Mouse (Mus musculus): ENCODE measurements around the gene Slc22a16. TPM values are rescaled to one million over a fixed set of nuclear protein-coding genes. Genes with fewer than 3 reads are reported as not detected.

Slc22a16 gene
- total RNA-seq, 1 experiment from 2014 or later: not detected

DNA sequence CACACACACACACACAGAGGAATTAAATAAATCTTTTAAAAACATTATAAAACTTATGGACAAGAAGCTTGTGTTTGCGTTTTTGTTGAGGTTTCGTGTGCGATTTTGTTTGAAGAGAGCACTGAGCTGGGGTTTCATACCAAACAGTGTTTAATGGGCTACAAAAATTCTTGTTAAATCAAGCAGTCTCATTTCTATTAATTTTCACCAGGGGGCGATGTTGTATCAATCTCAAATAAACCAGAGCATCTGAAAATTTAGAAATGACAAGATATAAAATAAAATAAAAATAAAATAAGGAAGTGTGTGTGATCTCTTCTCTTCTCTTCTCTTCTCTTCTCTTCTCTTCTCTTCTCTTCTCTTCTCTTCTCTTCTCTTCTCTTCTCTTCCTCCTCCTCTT is 79.5 kb downstream of the Slc22a16 start:
- no peak for ATAC-seq (replicated peaks; ENCODE audit: insufficient number of reproducible peaks, low FRiP score, low TSS enrichment, poor library complexity, severe bottlenecking)

DNA sequence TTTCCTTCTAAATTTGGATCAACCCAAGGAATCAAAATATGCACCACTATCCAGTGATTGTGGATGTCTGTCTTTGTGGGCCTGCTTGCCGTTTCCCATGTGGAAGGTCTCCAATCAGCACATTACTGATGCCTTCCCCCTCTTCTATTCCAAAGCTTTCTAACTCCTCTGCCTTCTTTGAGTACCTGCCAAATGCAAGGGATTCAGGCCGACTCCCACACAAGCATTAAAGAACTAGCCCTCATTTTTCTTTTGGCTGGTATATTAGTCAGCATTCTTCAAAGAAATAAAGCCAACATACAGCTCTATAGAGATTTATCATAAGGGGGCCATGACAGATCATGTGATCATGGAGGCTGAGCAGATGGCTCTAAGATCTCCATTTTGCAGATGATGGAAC is 81.5 kb downstream of the Slc22a16 start:
- ATAC-seq (replicated peaks; ENCODE audit: insufficient number of reproducible peaks, low FRiP score, low TSS enrichment, poor library complexity, severe bottlenecking): no peak

Other genes with a start within 250 kb of the Slc22a16 start
- 33.4 to 38.2 TPM (median 36.1 TPM) in 3 replicates for gene Cdk19, start 230.8 kb upstream of the Slc22a16 start, total RNA-seq (2017)
- gene Ddo, start 59.7 kb downstream of the Slc22a16 start, total RNA-seq (2017): not detected in 3 replicates
- not detected in 3 replicates for gene Mettl24, start 112.9 kb downstream of the Slc22a16 start, total RNA-seq (2017)